In genomic region chr2:173682773-173683172, GRCm38 (mm10) we compare ENCODE assay signal across 23 mouse cellular contexts. TPM values are rescaled to one million over a fixed set of nuclear protein-coding genes. Genes with fewer than 3 reads are reported as not detected.
DNase-seq lines count a peak whose midpoint lies in the region; ATAC-seq lines count a peak whose summit lies in the region.
"Had no signal": no experiment of that assay in that cellular context is flagged by ENCODE, and none has a peak within 500 bp of the region (broad histone marks: within the 10 kb centered on the region; RNA-seq: fewer than 3 reads in every experiment).

No protein-coding gene starts in this region.

- H3K27ac ChIP-seq in embryonic facial prominence, embryonic 14.5 days (replicated peaks; ENCODE audit: low read depth, low read length): no peak overlapping the region
- H3K27ac ChIP-seq in embryonic facial prominence, embryonic 10.5 days (replicated peaks): no peak overlapping the region
- no peak overlapping the region for H3K27ac ChIP-seq in intestine, embryonic 15.5 days
- H3K27ac ChIP-seq: forebrain, embryonic 13.5 days; hindbrain, embryonic 15.5 days; left cerebral cortex, adult 2 months had no signal

- 65% methylated on average over 10 of the region's 10 CpGs for WGBS in embryonic facial prominence, embryonic 14.5 days
- 73% methylated on average over 10 of the region's 10 CpGs for WGBS in embryonic facial prominence, embryonic 10.5 days
- WGBS in intestine, embryonic 15.5 days: 47% methylated on average over 10 of the region's 10 CpGs

- H3K4me3 ChIP-seq in embryonic facial prominence, embryonic 14.5 days (ENCODE audit: low read depth, low read length): no peak overlapping the region
- H3K4me3 ChIP-seq in embryonic facial prominence, embryonic 10.5 days: no peak overlapping the region
- H3K4me3 ChIP-seq in intestine, embryonic 15.5 days (replicated peaks): no peak overlapping the region
- H3K4me3 ChIP-seq: forebrain, embryonic 13.5 days; hindbrain, embryonic 15.5 days; left cerebral cortex, adult 2 months had no signal

- H3K27me3 ChIP-seq in embryonic facial prominence, embryonic 14.5 days (replicated peaks; ENCODE audit: control insufficient read depth, insufficient read depth, low read length): no peaks in the 10 kb centered on the region
- no peaks in the 10 kb centered on the region for H3K27me3 ChIP-seq in embryonic facial prominence, embryonic 10.5 days (replicated peaks; ENCODE audit: low read depth, poor library complexity, severe bottlenecking)
- no peaks in the 10 kb centered on the region for H3K27me3 ChIP-seq in intestine, embryonic 15.5 days (replicated peaks)
- H3K27me3 ChIP-seq: forebrain, embryonic 13.5 days; hindbrain, embryonic 15.5 days had no signal

- no peak overlapping the region for H3K9ac ChIP-seq in embryonic facial prominence, embryonic 14.5 days (ENCODE audit: low read depth, low read length)
- H3K9ac ChIP-seq in intestine, embryonic 15.5 days: no peak overlapping the region
- H3K9ac ChIP-seq: forebrain, embryonic 13.5 days; hindbrain, embryonic 15.5 days; lung, embryonic 14.5 days had no signal

- H3K9me3 ChIP-seq in embryonic facial prominence, embryonic 14.5 days (ENCODE audit: control insufficient read depth, low read length): no peaks in the 10 kb centered on the region
- no peaks in the 10 kb centered on the region for H3K9me3 ChIP-seq in embryonic facial prominence, embryonic 10.5 days
- no peaks in the 10 kb centered on the region for H3K9me3 ChIP-seq in intestine, embryonic 15.5 days
- H3K9me3 ChIP-seq: forebrain, embryonic 13.5 days; hindbrain, embryonic 15.5 days had no signal

- peaks cover 12% of the 10 kb centered on the region for H3K36me3 ChIP-seq in embryonic facial prominence, embryonic 14.5 days (ENCODE audit: control insufficient read depth, insufficient read depth, low read length)
- H3K36me3 ChIP-seq in embryonic facial prominence, embryonic 10.5 days (replicated peaks): peaks cover 28% of the 10 kb centered on the region
- H3K36me3 ChIP-seq in intestine, embryonic 15.5 days: 0 out of 2 replicates have a peak, but pooled peaks cover 2% of the 10 kb centered on the region
- H3K36me3 ChIP-seq: hindbrain, embryonic 15.5 days had no signal

- H3K4me2 ChIP-seq in embryonic facial prominence, embryonic 14.5 days (ENCODE audit: low read depth, low read length): no peak overlapping the region
- no peak overlapping the region for H3K4me2 ChIP-seq in intestine, embryonic 15.5 days (replicated peaks)
- H3K4me2 ChIP-seq: forebrain, embryonic 13.5 days; hindbrain, embryonic 15.5 days; lung, embryonic 14.5 days had no signal

- H3K4me1 ChIP-seq in embryonic facial prominence, embryonic 14.5 days (ENCODE audit: control insufficient read depth, insufficient read depth, low read length): no peaks in the 10 kb centered on the region
- H3K4me1 ChIP-seq in embryonic facial prominence, embryonic 10.5 days: peaks cover 18% of the 10 kb centered on the region; the same call in 1 of the 2 replicates
- H3K4me1 ChIP-seq in intestine, embryonic 15.5 days (replicated peaks): peaks cover 9% of the 10 kb centered on the region

- no peak for DNase-seq in embryonic facial prominence, embryonic 14.5 days (ENCODE audit: low spot score)
- DNase-seq in embryonic facial prominence, embryonic 10.5 days (ENCODE audit: low spot score): no peak
- DNase-seq in layer of hippocampus, adult 9-11 months: peak; percentile 19
- DNase-seq in layer of hippocampus, postnatal 36 days: no peak
- DNase-seq in layer of hippocampus, postnatal 25 days (ENCODE audit: extremely low spot score in 1 of 2, low spot score in 1 of 2): no peak
- no peak for DNase-seq in kidney, postnatal 25 days
- DNase-seq: cerebellum, adult 9-11 months; heart, adult 11 months; kidney, adult 9 months; lung, embryonic 14.5 days; midbrain, embryonic 14.5 days had no signal

- ATAC-seq in embryonic facial prominence, embryonic 14.5 days (ENCODE audit: low read depth): peak; percentile 37; the same call in 1 of the 2 replicates
- peak; percentile 64 for ATAC-seq in intestine, embryonic 15.5 days
- ATAC-seq in megakaryocyte-erythroid progenitor cell, adult 5-6 weeks (replicated peaks; ENCODE audit: low FRiP score, low TSS enrichment, poor library complexity, severe bottlenecking): peak; percentile 72
- ATAC-seq: activated CD4-positive, CD25-positive, alpha-beta regulatory T cell, adult 4 months; forebrain, embryonic 13.5 days had no signal

RNA-seq across cellular contexts. Expression of gene Rab22a, which starts 23.2 kb away (rescaled TPM):
- polyA plus RNA-seq in embryonic facial prominence, embryonic 14.5 days (2014; fragmentation: Nextera tagmentation; extraction: Ambion mirVana): 47.5 and 50.8 TPM in 2 replicates
- 24.2 and 24.6 TPM in 2 replicates for polyA plus RNA-seq in embryonic facial prominence, embryonic 10.5 days (2016; fragmentation: Nextera tagmentation; extraction: Ambion mirVana)
- total RNA-seq in layer of hippocampus, postnatal 36 days (2021): 10 to 100 TPM; 27.1 to 27.8 TPM
- polyA plus RNA-seq in intestine, embryonic 15.5 days (2015; fragmentation: Nextera tagmentation; extraction: Ambion mirVana): 31.8 and 33.6 TPM in 2 replicates
- 18.1 and 20.7 TPM in 2 replicates for total RNA-seq in megakaryocyte-erythroid progenitor cell, adult 5-6 weeks (2014; fragmentation: Nextera tagmentation)
- 13.3 and 16.8 TPM in 2 replicates for total RNA-seq in megakaryocyte-erythroid progenitor cell, adult 5-6 weeks (2017)
- 10 to 100 TPM; 25.9 to 26.4 TPM for total RNA-seq in layer of hippocampus, postnatal 25 days (2021)

RNA-seq across cellular contexts. Expression of gene 1700010B08Rik, which starts 36.4 kb away (rescaled TPM):
- not detected in 2 replicates for polyA plus RNA-seq in embryonic facial prominence, embryonic 14.5 days (2014; fragmentation: Nextera tagmentation; extraction: Ambion mirVana)
- polyA plus RNA-seq in embryonic facial prominence, embryonic 10.5 days (2016; fragmentation: Nextera tagmentation; extraction: Ambion mirVana): not detected in 2 replicates
- not detected for total RNA-seq in layer of hippocampus, postnatal 36 days (2021)
- not detected in 2 replicates for polyA plus RNA-seq in intestine, embryonic 15.5 days (2015; fragmentation: Nextera tagmentation; extraction: Ambion mirVana)
- total RNA-seq in megakaryocyte-erythroid progenitor cell, adult 5-6 weeks (2014; fragmentation: Nextera tagmentation): not detected in 2 replicates
- 0.38 TPM in 1 of 2 replicates, not detected in the other for total RNA-seq in megakaryocyte-erythroid progenitor cell, adult 5-6 weeks (2017)
- not detected for total RNA-seq in layer of hippocampus, postnatal 25 days (2021)
- total RNA-seq: adrenal gland, postnatal 4 days; left cerebral cortex, adult 2 months had no signal
- polyA plus RNA-seq: activated CD4-positive, CD25-positive, alpha-beta regulatory T cell, adult 4 months; forebrain, embryonic 13.5 days; heart, embryonic 14.5 days; hindbrain, embryonic 15.5 days; large intestine, adult 2 months; limb, embryonic 11.5 days; lung, embryonic 14.5 days; midbrain, embryonic 14.5 days; spleen, adult 2 months; stomach, embryonic 16.5 days had no signal

RNA-seq across cellular contexts. Expression of gene Vapb, which starts 54.5 kb away (rescaled TPM):
- polyA plus RNA-seq in embryonic facial prominence, embryonic 14.5 days (2014; fragmentation: Nextera tagmentation; extraction: Ambion mirVana): 12.9 and 15.4 TPM in 2 replicates
- 8.1 and 9.8 TPM in 2 replicates for polyA plus RNA-seq in embryonic facial prominence, embryonic 10.5 days (2016; fragmentation: Nextera tagmentation; extraction: Ambion mirVana)
- total RNA-seq in layer of hippocampus, postnatal 36 days (2021): 100 to 1,000 TPM; 114 to 126 TPM
- polyA plus RNA-seq in intestine, embryonic 15.5 days (2015; fragmentation: Nextera tagmentation; extraction: Ambion mirVana): 13.3 and 14.5 TPM in 2 replicates
- total RNA-seq in megakaryocyte-erythroid progenitor cell, adult 5-6 weeks (2014; fragmentation: Nextera tagmentation): 5.2 and 8.8 TPM in 2 replicates
- 46.8 and 67.2 TPM in 2 replicates for total RNA-seq in megakaryocyte-erythroid progenitor cell, adult 5-6 weeks (2017)
- total RNA-seq in layer of hippocampus, postnatal 25 days (2021): 100 to 1,000 TPM; 103 to 120 TPM
